Mouse (Mus musculus) cerebellum, postnatal 10 days (tissue): ENCODE measurements around the gene Tlnrd1.
A peak's percentile ranks its signal among the peaks of the same experiment; 100 is the strongest.
"Not testable (repeated sequence)": the region's sequence is repeated elsewhere in the genome, so short reads cannot be mapped to it uniquely, and the experiment has no call there.

Experiments
- DNase-seq, 2 experiments: peaks; one replicate each; pipeline ENCODE4 v3.0.0; 2021; ENCODE audit warnings: mixed read lengths in 2 of 2

Gene Tlnrd1

DNA sequence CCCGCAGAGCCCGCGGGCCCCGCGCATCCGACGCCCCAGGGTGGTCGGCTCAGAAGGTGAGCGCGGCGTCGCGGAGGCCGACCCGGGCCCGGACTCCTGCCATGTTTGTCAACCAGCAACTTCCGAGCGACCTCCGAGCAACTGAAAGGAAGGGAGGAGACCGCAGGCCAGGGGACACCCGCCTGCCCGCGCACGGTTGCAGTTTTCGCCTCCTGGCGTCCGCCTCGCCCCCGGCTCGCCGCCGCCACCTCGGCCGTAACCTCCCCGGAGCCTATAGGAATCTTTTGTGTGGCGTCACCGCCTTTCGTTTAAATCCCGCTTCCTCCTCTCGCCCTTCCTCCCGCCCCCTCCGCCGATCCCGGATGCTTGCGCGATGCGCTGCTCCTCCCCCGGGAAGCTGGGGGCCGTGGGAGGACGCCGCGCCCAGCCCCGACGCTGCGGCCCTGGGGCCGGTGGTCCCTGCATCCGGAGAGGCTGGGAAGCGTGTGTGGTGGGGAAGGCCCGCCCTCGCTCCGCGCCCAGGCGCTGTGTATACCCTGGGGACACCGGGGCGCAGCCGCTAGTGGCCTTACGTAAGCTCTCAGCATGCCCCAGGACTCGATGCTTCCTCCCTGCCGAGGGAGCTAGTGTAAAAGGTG lies at the start of gene Tlnrd1, which contains the start of gene Mesd:
Gene Tlnrd1, minus strand, starts transcription at position 285 of the 638 bp plus-strand sequence.
Gene Mesd, plus strand, starts transcription at position 446 of the 638 bp plus-strand sequence.
- peak; percentile 90 to 93 for DNase-seq

DNA sequence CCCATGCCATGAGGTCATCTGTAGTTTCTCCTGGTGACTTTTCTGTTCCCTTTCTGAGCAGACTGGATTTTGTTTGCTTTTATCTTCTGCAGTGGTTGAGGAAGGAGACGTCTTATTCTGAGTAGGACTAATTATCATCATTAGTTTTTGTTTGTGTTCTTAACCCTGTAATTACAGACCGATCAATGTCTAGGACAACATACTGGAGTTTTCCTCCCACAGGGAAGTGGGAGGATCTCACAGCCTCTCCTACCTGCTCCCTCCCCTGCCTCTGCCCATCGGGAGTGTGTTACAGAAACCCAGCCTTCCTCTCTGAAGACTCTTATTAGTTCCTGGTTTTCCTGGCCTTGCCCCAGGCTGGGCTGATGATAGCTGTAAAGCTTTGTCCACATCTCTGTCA lies 37.5 kb upstream of the Tlnrd1 start:
- no peak for DNase-seq

DNA sequence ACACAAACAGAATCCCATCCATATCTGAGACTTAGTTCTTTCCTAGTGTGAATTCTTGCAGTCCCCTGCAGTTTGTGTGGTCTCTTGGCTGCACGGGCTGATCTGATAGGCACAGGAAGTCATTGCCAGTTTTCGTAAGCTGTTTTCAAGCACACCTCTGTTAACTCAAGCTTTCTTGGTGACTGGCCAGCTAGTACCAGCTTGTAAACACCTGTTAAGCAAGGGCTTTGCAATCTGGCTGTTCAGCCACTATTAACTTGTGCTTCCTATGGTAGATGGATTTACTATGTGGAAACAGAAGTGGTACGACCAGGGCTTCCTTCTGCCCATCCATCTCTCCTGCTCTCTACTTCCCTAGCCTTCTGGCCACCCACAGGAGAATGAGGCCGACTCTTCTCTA lies 36.1 kb upstream of the Tlnrd1 start:
- peak in 1 of 2 experiments; percentile 30 for DNase-seq

DNA sequence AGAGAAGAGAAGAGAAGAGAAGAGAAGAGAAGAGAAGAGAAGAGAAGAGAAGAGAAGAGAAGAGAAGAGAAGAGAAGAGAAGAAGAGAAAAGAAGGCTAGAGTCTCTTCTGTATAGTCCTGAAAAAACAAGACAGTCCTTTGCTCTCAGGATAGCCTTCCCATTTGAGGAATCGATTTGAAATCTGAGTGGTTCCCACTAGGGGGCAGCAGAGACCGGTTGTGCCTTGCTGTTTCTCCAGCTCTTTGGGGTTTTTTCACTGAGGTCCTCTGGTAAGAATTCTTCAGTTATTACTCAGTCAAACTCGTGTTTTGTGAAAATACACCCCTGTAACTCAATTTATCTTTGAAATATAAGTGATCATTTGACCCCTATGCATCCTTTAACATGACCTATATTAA lies 30.5 kb upstream of the Tlnrd1 start:
- peak; percentile 95 to 98 for DNase-seq

DNA sequence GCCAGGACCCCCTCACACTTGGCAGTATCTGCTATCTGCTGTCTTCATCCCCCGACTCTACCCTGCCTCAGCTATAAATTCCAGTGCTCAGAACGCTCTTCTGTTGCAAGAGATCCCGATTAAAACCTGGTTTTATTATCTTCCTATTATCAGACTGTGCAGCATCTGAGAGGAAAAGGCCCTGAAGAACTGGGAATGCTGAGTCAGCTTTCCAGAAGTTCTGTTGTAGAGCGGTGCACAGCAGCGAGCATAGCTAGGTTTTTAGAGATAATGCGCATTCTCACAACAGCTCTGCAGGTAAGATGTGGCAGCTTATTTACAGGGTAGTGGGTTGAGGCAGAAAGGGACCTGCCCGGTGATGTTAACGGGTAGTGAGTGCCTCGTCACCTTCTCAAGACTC lies 29.9 kb upstream of the Tlnrd1 start:
- DNase-seq, result no peak

DNA sequence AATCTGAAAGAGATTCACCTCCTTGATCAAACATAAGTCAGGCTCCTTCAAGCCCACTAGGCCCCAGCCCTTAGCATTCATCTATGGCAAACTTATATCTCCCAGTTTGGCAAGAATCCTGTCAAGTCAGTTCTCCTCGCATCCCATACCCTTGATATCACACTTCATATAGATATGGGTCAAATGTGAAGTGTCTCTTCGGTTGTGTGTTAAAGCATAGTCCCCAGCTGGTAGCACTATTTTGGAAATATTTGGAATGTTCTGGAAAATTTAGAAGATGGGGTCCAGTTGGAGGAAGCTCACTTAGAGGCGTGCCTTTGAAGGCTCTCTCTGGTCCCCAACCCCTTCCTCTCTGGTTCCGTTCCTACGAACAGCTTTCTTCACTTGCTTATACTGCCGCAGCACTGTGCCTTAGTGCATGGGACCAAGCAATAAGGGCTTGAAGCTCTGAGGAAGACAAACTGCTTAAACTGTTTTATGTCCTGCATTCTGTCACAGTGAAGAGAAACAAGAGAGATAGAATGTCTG lies 29.4 kb upstream of the Tlnrd1 start:
- DNase-seq, result no peak

DNA sequence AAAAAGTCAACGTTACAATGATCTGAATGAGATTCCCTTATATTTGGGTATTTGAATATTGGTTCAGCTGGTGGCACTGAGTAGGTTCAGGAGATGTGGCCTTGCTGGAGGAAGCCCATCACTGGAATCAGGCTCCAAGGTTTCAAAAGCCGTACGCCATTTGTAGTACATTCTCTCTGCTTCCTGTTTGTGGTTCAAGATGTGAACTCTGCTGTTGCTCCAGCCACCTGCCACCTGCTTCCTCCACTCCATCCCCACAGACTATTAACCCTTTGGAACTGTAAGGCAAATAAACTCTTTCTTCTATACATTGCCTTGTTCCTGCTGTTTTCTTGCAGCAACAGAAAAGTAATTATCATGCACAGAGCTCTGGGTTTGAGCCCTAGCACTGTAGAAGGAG lies 27.8 kb upstream of the Tlnrd1 start:
- DNase-seq, result no peak

DNA sequence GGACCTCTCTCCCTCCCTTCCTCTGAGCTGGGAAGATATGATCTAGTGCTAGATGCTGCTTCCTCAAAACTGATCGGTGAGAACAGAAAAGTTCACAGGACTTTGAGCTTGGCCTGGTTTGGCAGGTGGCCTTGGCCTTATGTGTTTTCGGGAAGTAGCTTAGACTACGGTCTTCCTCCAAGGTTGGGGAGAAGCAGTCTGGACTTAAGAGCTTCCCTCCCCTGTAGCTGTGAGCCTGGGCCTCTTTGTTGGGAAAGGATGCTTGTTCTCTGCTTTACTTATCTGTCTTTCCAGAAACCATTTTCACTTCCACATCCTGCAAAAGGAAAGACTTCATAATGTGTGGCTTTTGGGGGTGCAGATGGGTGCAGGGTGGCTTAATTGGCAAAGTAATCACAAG lies 20.7 kb upstream of the Tlnrd1 start:
- no peak for DNase-seq

DNA sequence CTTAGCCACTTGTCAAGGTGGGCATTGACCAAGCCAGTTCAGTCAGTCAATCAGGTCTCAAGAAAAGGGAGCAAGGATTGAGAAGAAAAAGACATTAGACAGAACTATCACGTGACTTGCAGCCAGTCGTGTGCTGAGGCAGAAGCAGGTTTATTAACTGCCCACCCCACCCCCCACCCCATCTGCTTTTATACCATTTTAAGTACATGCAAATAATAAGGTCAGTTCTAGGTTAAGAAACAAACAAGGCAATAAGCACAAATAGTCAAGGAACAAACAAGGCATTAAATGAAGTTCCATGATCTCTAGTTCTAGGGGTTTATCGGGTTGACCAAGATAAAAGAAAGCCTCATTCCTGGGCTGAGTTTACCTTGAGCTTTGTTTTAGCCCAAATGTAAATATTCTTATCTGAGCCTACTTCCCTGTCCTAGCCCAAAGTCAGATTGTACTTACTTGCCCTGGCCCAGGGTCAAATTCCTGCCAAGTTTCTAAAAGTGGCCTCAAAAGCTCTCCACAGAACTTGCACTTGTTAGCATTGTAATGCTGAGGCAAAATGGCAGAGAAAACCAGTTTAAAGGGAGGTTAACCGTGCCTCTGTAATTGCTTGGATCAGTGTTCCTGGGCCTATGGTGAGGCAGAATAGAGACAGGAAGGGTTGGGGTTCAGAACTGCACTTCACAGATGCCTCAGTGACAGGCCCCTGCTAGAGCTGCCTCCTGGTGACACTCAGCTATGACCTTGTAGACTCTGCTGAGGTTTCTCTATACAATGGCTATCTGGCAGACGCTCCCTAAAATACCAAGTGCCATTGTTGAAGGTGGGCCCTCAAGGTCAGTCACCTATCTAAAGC lies 18.4 kb upstream of the Tlnrd1 start:
- DNase-seq, result no peak

DNA sequence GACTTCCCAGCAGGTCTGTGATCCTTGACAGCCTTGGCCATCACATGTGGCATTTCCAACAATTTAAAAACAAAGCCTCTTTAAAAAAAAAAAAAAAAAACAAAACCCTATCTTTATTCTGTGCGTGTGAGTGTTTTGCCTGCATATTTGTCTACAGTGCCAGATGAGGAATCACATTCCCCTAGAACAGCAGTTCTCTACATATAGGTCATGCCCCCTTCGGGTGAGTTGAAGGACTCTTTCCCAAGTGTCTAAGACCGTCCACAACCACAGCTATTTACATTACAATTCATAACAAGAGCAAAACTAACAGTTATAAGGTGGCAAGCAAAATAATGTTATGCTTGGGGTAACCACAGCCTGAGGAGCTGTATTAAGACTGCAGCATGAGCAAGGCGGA lies 17.3 kb upstream of the Tlnrd1 start:
- no peak for DNase-seq

DNA sequence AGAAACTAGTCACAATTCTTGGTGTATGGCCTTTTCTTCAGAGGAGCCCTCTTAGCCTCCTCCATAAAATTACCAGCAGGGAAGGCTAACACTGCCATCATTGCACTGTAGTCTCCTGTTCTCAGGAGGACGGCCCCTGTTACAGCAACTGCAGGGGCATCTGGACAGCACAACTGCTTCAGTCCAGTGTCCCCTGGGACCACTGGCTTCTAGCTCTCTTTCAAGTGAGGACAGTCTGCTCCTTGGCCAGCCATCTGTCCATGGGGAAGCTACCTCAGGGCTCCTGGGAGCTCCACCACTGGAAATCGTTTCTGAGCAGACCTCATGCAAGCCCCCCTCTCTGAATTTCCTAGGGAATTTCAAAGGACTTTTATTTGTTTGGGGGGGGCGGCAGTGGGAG lies 16.4 kb upstream of the Tlnrd1 start:
- no peak for DNase-seq

DNA sequence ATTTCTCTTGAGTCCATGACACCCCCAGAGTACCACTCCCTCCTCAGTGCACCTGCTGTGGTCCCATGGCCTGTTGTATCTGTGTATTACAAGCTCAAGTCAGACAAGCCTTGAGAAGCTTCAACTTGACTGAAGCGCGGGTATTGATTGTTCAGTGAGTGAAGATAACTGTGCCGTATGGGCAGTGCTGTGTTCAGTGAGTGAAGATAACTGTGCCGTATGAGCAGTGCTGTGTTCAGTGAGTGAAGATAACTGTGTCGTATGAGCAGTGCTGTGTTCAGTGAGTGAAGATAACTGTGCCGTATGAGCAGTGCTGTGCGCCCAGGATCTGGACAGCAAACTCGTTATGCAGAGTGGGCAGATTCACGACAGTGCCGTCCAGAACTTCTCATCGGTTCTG lies 14.2 kb upstream of the Tlnrd1 start:
- DNase-seq, result no peak

DNA sequence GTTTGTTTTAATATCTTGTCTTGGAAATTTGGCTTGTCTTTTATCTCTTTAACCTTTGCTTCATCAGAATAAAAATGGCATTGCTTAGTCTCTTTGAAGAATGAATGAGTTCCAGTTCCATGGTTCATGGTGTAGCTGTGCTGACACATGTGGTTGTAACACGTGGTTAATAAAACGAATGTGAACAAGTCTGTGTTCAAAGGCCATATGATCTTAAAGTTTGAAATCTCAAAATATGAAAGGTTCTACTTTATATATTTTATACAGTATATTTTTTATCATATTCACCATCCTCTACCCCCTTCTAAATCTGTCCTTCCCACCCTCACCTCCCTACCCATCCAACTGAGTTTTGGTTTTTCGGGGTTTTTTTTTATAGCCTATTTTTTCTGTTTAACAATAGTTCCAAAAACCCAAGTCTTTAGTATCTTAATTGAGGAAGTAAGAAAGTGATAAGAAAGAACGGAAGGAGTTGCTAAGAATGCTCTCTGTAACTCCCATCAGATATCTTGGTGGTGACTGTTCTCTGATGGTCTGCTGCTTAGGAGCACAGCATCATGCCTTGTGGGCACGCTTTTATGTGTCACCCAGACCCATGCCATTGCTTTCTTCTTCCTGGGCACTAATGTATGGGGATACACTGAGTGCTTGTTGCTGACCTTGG lies 12.1 kb upstream of the Tlnrd1 start:
- no peak for DNase-seq

DNA sequence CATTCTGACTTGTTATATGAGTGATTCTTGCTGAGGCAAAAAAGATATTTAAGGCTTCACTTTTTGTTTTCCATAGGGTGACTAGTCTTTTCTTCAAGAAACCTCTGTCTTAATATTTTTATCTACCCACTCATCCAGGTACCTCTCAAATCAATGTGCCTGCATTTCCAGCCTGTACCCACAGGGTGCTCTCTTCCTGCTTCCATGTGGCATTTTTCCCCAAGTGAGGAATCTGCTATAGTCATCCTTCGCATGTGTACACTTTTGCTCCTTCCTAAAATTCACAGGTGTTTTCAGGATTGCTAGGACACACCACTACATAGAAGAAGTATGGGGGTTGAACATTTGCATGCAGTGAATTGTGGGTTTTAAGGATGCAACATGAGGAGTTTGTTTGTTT lies 10.2 kb upstream of the Tlnrd1 start:
- no peak for DNase-seq

DNA sequence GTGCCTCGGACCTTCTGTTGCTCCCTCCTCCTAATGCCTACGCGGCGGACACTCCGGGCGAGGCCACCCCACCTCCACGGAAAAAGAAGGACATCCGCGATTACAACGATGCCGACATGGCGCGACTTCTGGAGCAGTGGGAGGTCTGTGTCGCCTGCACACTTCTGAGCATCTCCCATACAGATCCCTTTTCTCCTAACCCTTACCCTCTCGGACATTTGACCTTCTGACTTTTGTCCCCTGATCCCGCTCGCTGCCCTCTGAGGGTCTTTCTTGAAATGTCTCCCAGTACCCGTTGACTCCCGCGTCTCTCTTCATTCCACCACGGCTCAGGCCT lies 8.2 kb upstream of the Tlnrd1 start:
- no peak for DNase-seq

DNA sequence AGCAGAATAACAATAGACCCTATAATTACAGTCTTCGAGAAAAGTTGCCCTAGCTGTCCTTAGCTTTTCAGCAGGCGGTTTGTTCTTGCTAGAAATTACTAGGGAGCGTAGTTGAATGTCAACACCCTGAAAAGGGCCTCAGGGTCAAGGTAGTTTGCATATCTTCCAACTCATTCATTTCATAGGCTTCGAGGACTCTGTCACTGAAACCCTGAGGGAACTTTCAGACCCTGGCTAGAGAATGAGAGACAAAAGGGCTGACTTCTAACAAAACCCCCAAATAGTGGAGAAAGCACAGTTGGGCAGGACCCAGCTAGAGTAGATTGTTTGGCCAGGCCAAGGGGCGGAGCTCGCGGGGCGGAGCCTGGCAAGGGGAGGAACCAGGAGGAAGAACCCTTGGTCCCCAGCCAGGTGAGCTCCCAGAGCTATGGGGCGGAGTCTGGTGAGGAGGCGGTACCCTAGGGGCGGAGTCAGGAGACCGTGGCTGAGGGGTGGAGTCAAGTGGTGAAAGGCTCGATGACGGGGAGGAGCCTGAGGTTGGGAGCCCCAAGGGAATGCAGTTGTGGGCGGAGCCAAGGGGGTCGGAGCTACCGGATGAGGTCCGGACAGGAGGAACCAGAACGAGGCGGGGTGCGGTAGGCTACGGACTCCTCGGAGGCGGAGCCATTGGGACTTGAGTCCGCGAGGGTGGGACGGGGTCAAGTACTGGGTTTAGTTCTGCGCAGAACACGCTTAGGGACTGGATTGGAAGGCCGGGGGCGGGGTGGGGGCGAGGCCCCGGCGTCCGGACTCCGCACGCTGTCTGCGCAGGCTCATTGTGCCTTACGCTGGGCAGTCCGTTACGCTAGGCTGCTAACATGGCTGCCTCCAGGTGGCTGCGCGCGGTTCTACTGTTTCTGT lies 7.6 kb upstream of the Tlnrd1 start:
- peak; percentile 99 for DNase-seq

DNA sequence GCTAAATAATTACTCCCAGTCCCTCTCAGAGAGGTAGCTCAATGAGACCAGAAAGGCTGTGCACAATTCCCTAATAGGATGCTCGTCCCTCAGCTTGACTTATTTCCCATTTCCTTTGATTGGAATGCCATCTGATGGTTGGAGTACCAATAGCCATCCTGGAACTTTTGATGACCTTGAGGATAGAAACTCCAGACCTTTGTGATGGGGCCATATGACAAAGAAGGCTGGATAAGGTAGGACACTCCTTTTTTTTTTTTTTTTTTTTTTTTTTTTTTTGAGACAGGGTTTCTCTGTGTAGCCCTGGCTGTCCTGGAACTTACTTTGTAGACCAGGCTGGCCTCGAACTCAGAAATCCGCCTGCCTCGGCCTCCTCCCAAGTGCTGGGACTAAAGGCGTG lies 5.8 kb upstream of the Tlnrd1 start:
- not testable (repeated sequence) for DNase-seq

DNA sequence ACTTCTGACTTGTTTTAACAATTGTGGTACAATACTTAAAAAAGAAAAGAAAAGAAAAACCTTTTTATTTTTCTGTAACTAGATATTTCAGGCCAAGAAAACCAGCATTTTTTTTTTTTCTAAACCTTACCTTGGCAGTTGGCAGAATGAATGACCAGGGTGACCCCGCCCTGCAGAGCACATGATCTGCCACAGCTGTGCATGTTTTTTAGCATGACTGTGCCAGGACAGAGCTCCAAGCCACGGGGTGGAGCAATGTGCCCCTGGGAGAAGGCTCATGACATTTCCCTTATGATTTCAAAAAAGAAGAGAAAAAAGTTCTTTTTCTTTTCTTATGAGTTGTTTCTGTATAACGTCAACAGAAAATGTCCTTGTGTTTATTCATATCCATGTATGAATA lies 5.3 kb upstream of the Tlnrd1 start:
- DNase-seq, result peak in 1 of 2 experiments; percentile 16

DNA sequence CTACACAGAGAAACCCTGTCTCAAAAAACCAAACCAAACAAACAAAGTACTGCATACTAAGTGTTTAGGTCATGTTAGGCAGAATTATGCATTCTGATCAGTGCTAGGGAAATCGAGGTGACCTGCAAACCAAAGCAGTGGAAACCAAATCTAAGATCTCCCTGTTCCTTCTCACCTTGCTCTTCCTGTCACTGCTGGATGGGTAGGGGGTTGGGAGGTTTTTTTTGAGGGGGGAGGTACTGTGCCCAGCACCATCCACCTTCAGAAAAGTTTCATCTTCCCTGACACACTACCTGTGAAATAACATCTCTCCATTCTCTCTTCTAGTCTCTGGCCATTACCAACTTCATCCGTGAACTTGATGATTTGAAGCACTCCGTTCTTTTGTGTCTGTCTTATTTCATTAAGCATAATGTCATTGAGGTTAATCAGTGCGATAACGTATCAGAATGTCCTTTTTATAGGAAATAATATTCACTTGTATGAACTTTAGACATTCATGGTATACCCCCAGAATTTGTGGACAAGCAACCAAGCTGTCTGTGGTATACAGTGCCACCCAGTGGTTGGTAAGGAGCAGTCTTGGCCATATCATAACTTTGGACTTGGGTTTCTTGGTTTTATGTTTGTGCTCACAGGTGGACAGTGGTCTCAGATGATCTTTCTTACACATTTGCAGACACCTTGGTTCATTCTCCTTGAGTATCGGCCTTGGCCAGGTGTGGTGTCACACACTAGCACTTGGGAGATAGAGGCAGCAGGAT lies 2.4 kb upstream of the Tlnrd1 start:
- peak; percentile 34 to 48 for DNase-seq

DNA sequence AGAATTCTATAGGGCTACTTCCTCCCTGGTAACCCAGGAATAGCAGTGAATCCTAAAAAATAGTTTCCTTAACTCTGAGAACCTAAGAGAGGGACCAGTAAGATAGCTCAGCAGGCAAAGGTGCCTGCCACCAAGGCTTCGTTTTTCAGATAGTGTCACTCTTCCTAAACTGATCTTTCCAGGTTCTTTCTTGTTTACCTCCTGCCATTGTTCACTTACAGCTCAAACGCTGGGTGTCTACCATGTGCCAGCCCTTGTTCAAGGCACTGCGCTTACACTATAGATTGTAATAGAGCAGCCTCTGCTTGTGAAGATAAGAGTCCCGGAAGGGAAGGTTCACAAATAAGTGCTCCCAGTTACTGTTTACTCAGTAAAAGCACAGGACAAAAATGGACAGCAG lies 1.7 kb upstream of the Tlnrd1 start:
- DNase-seq, result no peak

DNA sequence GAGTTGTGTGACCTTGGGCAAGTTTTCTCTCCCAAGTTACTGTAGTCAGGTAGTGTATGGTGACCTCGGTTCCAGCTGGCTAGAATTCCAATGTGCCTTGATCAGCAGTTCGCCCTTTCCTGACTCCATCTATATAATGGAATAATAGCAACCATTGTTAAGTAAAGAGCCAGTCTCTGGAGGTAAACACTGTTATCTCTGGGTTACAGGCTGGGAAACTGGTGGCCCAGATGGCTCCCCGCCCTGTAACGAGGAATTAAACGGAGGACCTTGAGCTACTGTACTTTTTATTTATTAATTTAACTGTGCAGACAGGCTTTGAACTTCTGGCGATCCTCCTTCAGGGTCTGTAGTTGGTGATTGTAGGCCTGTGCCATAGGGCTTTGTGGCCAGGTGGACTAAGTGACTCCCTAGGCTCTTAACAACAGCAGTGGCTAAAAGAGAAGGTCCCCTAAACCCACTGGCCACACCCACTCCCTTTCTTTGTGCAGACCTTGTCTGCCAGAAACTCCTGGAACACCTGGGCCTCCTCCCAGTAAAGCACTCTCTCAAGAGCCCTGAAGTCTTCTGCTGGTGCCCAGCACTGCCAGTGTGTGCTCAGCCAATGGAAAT lies 922 bp upstream of the Tlnrd1 start:
- peak in 1 of 2 experiments; percentile 16 for DNase-seq
